Mouse (Mus musculus): Measurements from ENCODE around the gene Gemin4. TPM values are rescaled to one million over a fixed set of nuclear protein-coding genes. Genes with fewer than 3 reads are reported as not detected.

Gemin4 gene
- polyA plus RNA-seq, 1 experiment from 2014 or later: 53.9 TPM

DNA sequence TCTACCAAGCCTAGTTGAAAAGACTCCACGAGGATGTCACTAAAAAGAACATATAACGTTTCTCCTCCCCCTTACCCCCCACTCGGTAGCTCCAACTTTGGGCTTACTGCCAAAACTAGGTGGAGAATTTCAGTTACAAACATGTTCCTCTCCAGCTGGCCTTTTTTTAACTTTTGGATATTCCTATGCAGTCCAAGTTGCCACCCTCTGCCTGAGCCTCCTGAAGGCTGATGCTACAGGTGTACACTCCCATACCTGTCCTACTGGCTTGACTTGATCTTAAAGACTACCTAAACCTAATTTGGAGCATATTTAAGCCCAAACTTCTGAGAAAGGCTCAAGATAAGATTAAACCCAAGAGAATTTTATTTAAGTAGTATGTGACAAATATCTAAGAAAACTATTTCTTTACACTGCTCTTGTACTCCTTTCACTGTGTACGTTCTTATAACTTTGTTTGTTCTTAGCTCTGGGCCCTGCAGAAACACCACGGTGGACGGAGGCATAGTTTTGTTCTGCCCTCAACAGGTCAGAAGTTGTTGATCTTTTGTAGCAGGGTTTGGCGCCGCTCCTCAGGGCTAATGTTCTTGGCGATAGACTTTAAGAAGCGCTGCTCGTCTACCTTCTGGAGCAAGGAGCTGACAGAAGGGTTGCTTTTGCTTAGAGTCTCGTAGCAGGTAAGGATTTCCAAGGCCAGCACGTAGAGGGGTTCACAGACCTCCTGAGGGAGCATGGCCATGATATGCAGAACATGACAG is 7.1 kb downstream of the Gemin4 start:
- H3K27ac ChIP-seq (replicated peaks): no peak overlapping the region
- WGBS: 93% methylated on average over 13 of the region's 13 CpGs
- no peaks in the 10 kb centered on the region for H3K27me3 ChIP-seq (replicated peaks; ENCODE audit: low read depth, poor library complexity, severe bottlenecking)
- H3K36me3 ChIP-seq (replicated peaks): peaks cover 98% of the 10 kb centered on the region
- H3K4me3 ChIP-seq: no peak overlapping the region
- H3K4me1 ChIP-seq: peaks cover 5% of the 10 kb centered on the region; the same call in 1 of the 2 replicates
- no peak for DNase-seq (ENCODE audit: low spot score)
- no peaks in the 10 kb centered on the region for H3K9me3 ChIP-seq

DNA sequence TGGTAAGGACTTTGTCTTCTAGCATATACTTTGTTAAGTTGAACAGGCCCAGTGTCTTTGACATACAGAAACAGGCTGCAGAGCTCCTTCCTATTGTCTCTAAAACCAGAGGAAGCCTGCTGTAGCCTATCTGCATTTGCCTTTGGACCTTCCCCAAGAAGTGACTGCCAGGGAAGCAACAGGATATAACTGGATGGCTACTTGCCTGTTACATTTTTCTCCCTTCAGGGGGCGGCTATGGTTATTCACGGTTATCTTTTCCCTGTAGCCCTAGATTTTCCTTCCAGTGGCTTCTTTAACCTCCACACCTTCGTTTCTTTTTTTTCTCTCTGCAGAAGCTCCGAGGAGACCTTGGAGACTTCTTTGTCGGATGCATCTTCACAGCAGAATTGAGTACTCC is 10.7 kb downstream of the Gemin4 start:
- DNase-seq (ENCODE audit: low spot score): no peak
- Histone ChIP-seq H3K27me3 (replicated peaks; ENCODE audit: low read depth, poor library complexity, severe bottlenecking) (peaks cover 7% of the 10 kb centered on the region; the same call in 1 of the 2 replicates), H3K4me3 (no peak overlapping the region), H3K9me3 (no peaks in the 10 kb centered on the region), H3K4me1 (peaks cover 16% of the 10 kb centered on the region), H3K36me3 (replicated peaks) (peaks cover 79% of the 10 kb centered on the region), H3K27ac (replicated peaks) (no peak overlapping the region)
- WGBS: 90% methylated on average over 5 of the region's 5 CpGs

DNA sequence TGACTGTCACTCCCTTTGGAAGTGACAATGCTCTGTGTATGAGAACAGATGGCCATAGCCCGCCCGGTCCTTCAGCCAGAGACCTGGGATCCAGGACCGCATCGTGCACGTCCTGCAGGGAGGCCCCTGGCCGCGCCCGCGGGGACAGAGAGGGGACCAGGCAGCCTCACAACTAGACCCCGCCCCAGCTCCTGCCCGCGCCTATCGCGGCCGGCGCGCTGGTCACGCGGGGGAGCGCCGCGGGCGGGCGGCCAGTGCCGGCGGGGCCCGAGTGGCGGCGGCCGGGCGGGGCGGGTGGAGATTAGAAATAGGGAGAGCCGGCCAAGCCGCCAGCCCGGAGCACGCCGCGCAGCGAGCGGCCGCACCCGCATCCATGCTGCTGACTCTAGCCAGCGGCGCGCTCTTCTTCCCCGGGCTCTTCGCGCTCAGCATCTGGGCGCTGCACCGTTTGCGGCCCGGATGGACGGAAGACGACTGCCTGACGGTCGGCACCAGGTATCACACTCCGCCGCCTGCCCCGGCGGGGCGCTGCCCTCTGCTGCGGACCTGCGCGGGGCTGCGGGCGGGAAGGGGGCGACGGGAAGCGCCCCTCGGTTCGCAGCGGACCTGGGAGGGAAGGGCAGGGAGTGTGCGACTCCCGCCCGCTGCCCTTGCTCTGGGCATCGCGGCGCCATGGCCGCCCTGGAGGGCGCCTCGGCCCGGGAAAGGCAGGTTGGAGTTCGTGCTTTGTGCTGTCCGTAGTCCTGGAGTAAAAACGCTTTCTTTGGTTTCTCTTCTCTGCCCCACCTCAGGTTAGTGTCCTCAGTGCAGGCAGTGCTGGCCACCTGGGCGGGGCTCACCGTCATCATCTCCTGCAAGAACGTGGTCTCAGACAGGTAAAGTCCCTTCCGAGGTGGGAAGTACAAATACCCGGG is 15.4 kb downstream of the Gemin4 start:
- peak overlapping the region; percentile 91 for H3K27ac ChIP-seq (replicated peaks)

DNA sequence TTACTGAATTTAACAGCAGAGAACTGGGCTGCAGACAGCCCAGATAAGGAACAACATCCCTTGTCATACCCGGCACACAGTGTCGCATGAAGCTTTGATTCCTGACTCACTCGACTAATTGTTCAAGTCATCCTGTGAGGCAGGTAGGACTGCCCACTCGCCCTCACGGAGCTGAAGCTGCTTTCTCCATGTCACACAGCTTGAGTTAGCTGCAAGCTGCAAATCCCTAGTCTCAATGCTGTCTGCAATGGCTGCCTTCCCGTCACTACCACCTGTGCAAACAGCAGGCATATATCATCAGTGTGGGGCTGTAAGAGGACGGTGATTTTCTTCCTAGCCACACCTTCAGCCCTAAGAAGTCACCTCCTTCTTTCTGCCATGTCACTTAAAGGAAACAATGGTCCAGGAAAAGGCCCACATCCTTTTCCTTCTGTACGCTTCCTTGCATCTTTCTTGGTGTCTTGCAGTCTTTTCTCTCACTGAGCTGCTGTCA is 20.4 kb downstream of the Gemin4 start:
- DNase-seq (ENCODE audit: low spot score): no peak
- peaks cover 17% of the 10 kb centered on the region for H3K27me3 ChIP-seq (replicated peaks; ENCODE audit: low read depth, poor library complexity, severe bottlenecking)
- no peak overlapping the region for H3K4me3 ChIP-seq
- H3K27ac ChIP-seq (replicated peaks): no peak overlapping the region
- no peaks in the 10 kb centered on the region for H3K9me3 ChIP-seq
- peaks cover 10% of the 10 kb centered on the region for H3K4me1 ChIP-seq
- 51% methylated on average over 8 of the region's 8 CpGs for WGBS
- H3K36me3 ChIP-seq (replicated peaks): no peaks in the 10 kb centered on the region

More for the DNA sequence above, 15.4 kb downstream of the Gemin4 start:
- peaks cover 24% of the 10 kb centered on the region for H3K27me3 ChIP-seq (replicated peaks; ENCODE audit: low read depth, poor library complexity, severe bottlenecking)
- WGBS: under 1% methylated on average over 90 of the region's 90 CpGs
- H3K36me3 ChIP-seq (replicated peaks): peaks cover 31% of the 10 kb centered on the region
- H3K4me1 ChIP-seq: peaks cover 23% of the 10 kb centered on the region
- DNase-seq (ENCODE audit: low spot score): peak; percentile 91
- H3K4me3 ChIP-seq: peak overlapping the region; percentile 92
- H3K9me3 ChIP-seq: no peaks in the 10 kb centered on the region

DNA sequence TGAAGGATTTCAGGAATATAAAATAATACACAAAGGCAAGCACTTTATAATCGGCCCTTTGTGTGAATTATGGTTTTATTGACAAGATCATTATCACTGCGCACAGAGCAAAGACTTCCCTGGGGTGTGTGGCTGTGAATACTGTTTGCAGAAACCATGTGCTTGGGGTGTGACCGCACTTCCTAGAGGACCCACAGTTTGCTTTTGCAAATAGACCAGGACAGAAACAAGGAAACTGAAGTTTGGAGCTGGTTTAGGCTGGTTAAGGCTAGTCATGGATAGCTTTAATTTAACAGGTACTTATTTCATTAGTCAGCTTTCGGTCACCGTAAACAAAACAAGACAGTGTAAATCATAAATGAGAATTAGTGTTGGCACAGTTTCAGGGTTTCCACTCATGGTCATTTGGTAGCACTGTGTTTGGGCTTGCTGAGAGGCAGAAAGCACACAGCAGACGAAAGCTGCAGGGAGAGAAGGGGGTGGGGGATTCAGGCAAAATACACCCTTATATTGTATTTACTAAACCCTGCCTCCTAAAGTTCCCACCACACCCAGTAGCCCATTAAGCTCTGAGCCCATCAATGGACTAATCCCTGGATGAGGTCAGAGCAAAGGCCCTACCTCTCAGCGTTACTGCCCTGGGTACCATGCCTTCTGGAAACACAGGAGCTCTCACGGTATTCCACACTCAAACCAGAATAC is 21.0 kb downstream of the Gemin4 start:
- Histone ChIP-seq H3K36me3 (replicated peaks) (no peaks in the 10 kb centered on the region), H3K27ac (replicated peaks) (no peak overlapping the region), H3K4me3 (no peak overlapping the region), H3K4me1 (peaks cover 4% of the 10 kb centered on the region), H3K9me3 (no peaks in the 10 kb centered on the region), H3K27me3 (replicated peaks; ENCODE audit: low read depth, poor library complexity, severe bottlenecking) (peaks cover 14% of the 10 kb centered on the region)
- DNase-seq (ENCODE audit: low spot score): no peak
- WGBS: 69% methylated on average over 8 of the region's 8 CpGs

DNA sequence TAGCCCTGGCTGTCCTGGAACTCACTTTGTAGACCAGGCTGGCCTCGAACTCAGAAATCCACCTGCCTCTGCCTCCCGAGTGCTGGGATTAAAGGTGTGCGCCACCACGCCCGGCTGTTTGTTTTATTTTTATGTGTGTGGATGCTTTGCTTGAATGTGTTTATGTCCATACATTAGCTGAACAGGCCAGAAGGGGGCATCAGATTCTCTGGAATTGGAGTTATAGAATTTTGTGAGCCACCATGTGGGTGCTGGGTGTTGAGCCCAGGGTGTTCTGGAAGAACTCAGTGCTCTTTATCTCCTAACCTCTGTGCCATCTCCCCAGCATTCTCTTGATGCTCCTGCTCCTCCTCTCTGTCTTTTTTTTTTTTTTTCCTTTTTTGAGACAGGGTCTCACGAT is 30.6 kb downstream of the Gemin4 start:
- no peaks in the 10 kb centered on the region for H3K36me3 ChIP-seq (replicated peaks)
- H3K4me1 ChIP-seq: no peaks in the 10 kb centered on the region
- H3K27ac ChIP-seq (replicated peaks): no peak overlapping the region
- no peak for DNase-seq (ENCODE audit: low spot score)
- WGBS: 91% methylated on average over 6 of the region's 6 CpGs
- no peaks in the 10 kb centered on the region for H3K27me3 ChIP-seq (replicated peaks; ENCODE audit: low read depth, poor library complexity, severe bottlenecking)
- H3K4me3 ChIP-seq: no peak overlapping the region
- no peaks in the 10 kb centered on the region for H3K9me3 ChIP-seq

DNA sequence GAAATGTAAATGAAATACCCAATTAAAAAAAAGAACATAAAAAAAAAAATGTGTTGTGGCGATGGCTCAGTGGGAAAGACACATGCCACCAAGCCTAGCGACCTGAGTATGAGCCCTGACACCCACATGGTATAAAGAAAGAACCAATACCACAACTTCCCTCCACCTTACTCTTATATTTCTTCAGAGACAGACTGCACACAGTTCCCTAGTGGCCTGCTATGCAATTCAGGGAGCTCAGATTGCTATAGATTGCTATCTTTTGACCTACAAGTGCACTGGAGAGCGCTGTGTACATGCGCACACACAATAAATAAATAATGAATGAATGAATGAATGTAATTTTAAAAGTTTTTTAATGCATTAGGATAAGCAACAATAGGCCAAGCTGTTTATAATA is 33.7 kb downstream of the Gemin4 start:
- Histone ChIP-seq H3K4me3 (no peak overlapping the region), H3K9me3 (no peaks in the 10 kb centered on the region), H3K27me3 (replicated peaks; ENCODE audit: low read depth, poor library complexity, severe bottlenecking) (no peaks in the 10 kb centered on the region), H3K4me1 (peaks cover 9% of the 10 kb centered on the region), H3K27ac (replicated peaks) (no peak overlapping the region), H3K36me3 (replicated peaks) (no peaks in the 10 kb centered on the region)
- no peak for DNase-seq (ENCODE audit: low spot score)
- 83% methylated on average over 4 of the region's 4 CpGs for WGBS

DNA sequence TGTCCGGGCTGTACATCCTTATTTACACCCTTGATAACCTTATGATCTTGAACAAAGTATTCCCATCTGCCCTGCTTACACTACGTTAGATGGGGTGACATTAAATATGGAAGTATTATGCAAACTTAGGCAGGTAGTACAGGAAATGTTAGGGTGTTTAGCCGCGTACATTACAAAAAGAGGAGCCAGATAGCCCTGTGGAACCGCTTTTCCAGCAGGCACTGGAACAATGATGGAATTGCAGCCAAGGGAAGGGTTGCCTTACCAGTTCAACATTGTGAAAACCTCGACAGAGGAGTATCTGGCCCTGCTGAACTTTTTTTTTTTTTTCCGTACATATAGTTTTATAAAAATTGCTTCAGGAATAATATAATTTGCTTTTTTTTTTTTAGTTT is 37.3 kb downstream of the Gemin4 start:
- Histone ChIP-seq H3K4me3 (peak overlapping the region; percentile 86), H3K27ac (replicated peaks) (peak overlapping the region; percentile 83; the same call in 1 of the 2 replicates), H3K4me1 (peaks cover 15% of the 10 kb centered on the region), H3K27me3 (replicated peaks; ENCODE audit: low read depth, poor library complexity, severe bottlenecking) (no peaks in the 10 kb centered on the region), H3K9me3 (no peaks in the 10 kb centered on the region), H3K36me3 (replicated peaks) (peaks cover 7% of the 10 kb centered on the region; the same call in 1 of the 2 replicates)
- WGBS: 22% methylated on average over 7 of the region's 7 CpGs
- DNase-seq (ENCODE audit: low spot score): no peak

DNA sequence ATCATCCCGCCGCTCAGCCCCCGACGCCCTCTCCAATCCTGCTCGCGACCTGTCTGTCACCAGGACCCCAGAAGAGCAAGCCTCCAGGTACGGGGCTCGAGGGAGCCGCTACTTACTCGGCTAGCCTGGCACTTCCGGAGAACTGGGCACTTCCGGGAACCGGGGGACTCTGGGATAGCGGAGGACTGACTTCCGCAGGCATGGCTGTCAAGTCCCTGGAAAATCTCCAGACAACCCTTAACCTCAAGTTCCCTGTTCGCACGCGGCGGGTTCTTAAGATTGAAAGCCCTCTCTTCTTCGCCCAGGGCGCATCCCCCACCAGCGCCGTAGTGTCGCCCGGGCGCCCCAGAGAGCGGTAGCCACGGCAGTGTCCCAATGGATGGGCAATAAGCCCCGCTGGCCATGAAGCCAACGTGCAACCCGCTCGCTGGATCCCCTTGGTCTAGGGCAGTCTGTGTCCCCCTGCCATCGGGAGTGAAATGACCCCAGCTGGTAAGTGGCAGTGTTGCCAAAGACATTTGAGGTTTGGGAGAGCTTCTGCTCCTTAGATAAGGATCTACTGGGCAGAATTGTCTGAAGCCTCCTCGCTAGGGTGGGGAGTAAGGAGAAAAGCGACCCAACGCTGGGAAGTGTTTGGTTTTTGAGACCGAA is 37.8 kb downstream of the Gemin4 start, which contains the start of the genes Vps53 and Fam57a:
Gene Vps53 (minus strand): TSS at position 153 of the 651 bp plus-strand sequence.
Gene Fam57a (plus strand): TSS at position 177 of the 651 bp plus-strand sequence.
- under 1% methylated on average over 37 of the region's 37 CpGs for WGBS
- H3K27ac ChIP-seq (replicated peaks): peak within 1 kb of the TSS; percentile 83
- H3K9me3 ChIP-seq: no peaks in the 10 kb centered on the region
- H3K4me1 ChIP-seq: peaks cover 15% of the 10 kb centered on the region
- no peaks in the 10 kb centered on the region for H3K27me3 ChIP-seq (replicated peaks; ENCODE audit: low read depth, poor library complexity, severe bottlenecking)
- peak within 1 kb of the TSS; percentile 86 for H3K4me3 ChIP-seq
- DNase-seq (ENCODE audit: low spot score): peak; percentile 88
- H3K36me3 ChIP-seq (replicated peaks): peaks cover 7% of the 10 kb centered on the region; the same call in 1 of the 2 replicates

DNA sequence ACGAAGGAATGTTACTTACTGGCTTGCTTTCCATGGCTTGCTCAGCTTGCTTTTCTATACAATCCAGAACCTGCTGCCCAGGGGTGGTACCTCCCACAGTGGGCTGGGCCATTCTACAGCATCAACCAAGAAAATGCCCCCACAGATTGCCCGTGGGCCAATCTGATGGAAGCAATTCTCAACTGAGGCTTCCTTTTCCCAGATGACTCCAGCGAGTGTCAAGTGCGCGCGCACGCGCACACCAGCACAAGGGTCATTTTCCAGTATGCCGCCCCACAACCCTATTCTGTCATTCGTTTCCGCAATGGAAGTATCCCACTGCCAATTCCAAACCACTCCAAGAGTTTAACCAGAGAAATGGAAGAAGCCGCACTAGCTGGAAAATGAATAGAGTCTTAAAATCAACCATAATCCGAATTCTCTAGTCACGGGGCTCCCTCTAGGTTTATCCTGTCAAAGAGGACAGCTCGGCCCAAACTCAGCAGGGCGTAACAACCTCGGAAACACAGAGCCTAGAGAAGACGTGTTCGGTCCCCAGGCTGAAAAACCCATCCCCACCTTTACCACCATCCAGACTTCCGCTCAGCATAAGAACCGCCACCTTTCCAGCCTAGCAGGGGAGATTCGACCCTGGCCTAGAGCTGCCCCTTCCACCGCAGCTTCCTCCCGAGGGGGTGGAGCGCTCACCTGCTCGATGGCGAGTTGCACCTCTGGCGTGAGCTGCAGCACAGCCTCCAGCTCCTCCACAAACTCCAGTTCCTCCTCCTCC is 38.6 kb downstream of the Gemin4 start:
- Histone ChIP-seq H3K27ac (replicated peaks) (peak overlapping the region; percentile 83), H3K36me3 (replicated peaks) (peaks cover 9% of the 10 kb centered on the region), H3K27me3 (replicated peaks; ENCODE audit: low read depth, poor library complexity, severe bottlenecking) (no peaks in the 10 kb centered on the region), H3K4me1 (peaks cover 15% of the 10 kb centered on the region), H3K4me3 (peak overlapping the region; percentile 86), H3K9me3 (no peaks in the 10 kb centered on the region)
- WGBS: 4% methylated on average over 28 of the region's 28 CpGs
- DNase-seq (ENCODE audit: low spot score): peak; percentile 58

DNA sequence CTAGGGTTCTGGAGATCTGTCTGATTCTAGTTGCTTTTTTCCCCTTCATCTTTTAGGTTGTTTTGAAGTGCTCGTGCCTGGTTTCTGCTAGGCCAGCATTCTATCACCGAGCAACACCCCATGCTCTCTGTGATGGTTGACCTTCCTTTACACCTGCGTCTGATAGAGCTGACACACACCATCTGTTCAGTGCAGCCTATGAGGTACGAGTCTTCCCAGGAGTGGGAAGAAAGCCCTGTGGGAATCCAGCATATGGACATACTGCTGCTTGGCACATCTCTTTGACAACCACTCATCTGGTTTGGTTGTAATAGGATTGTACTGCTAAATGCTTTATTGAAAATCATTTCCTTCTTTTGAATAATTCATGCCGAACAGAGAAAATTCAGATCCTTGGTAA is 47.3 kb downstream of the Gemin4 start:
- H3K4me3 ChIP-seq: no peak overlapping the region
- WGBS: 84% methylated on average over 5 of the region's 5 CpGs
- H3K9me3 ChIP-seq: no peaks in the 10 kb centered on the region
- H3K36me3 ChIP-seq (replicated peaks): peaks cover 22% of the 10 kb centered on the region
- no peaks in the 10 kb centered on the region for H3K4me1 ChIP-seq
- no peak for DNase-seq (ENCODE audit: low spot score)
- no peaks in the 10 kb centered on the region for H3K27me3 ChIP-seq (replicated peaks; ENCODE audit: low read depth, poor library complexity, severe bottlenecking)
- no peak overlapping the region for H3K27ac ChIP-seq (replicated peaks)
